Mouse (Mus musculus) embryonic facial prominence, embryonic 13.5 days (tissue): ENCODE results near the gene Kdm5b. TPM values are rescaled to one million over a fixed set of nuclear protein-coding genes. Genes with fewer than 3 reads are reported as not detected.

Experiments
- ATAC-seq: fragments of 200-750 bp; cut with Nextera tagmentation; 2 replicates; pipeline ENCODE4 v1.8.0; 2017; ENCODE audit warnings: low read depth; ENCODE audit not compliant: insufficient number of reproducible peaks, insufficient read depth, low FRiP score, low TSS enrichment
- H3K27ac ChIP-seq: fragments of 300-500 bp; sonication (generic); 2 replicates; pipeline ENCODE4 v1.5.1; 2015; ENCODE audit warnings: moderate library complexity, mild to moderate bottlenecking, inconsistent platforms
- H3K27me3 ChIP-seq: fragments of 300-500 bp; sonication (generic); 2 replicates; pipeline ENCODE4 v1.6.1; 2015; ENCODE audit warnings: mild to moderate bottlenecking, inconsistent platforms
- H3K36me3 ChIP-seq: fragments of 300-500 bp; sonication (generic); 2 replicates; pipeline ENCODE4 v1.6.1; 2015; ENCODE audit warnings: mild to moderate bottlenecking, inconsistent platforms
- H3K4me1 ChIP-seq: fragments of 300-500 bp; sonication (generic); 2 replicates; pipeline ENCODE4 v1.6.1; 2015; ENCODE audit warnings: inconsistent platforms
- H3K4me2 ChIP-seq: fragments of 300-500 bp; sonication (generic); 2 replicates; pipeline ENCODE4 v1.6.1; 2015; ENCODE audit warnings: moderate library complexity, mild to moderate bottlenecking, inconsistent platforms
- H3K4me3 ChIP-seq: fragments of 300-500 bp; sonication (generic); 2 replicates; pipeline ENCODE4 v1.5.1; 2015; ENCODE audit warnings: mild to moderate bottlenecking, inconsistent platforms
- H3K9ac ChIP-seq: fragments of 300-500 bp; sonication (generic); 2 replicates; pipeline ENCODE4 v1.6.1; 2015; ENCODE audit warnings: mild to moderate bottlenecking, inconsistent platforms
- H3K9me3 ChIP-seq: fragments of 300-500 bp; sonication (generic); 2 replicates; pipeline ENCODE4 v1.6.1; 2016; ENCODE audit warnings: inconsistent platforms
- WGBS: fragments of 180-500 bp; shearing (Covaris S2); methylation state at CpG from one replicate; pipeline ENCODE4 v1.1.7; 2015; ENCODE audit warnings: mixed read lengths; 5-methylcytosine and 5-hydroxymethylcytosine counted together
- polyA plus RNA-seq: library from polyadenylated mRNA; unstranded; fragments of >200 nt; fragmentation: Nextera tagmentation; extraction: Ambion mirVana; gene quantifications from 2 replicates; pipeline ENCODE4 v1.2.1, GENCODE M21; 2015

Kdm5b gene
- polyA plus RNA-seq, 1 experiment from 2014 or later, result 88.9 TPM

GRCm38 (mm10) chr1:134597339-134598054 lies 37.5 kb downstream of the Kdm5b start:
- H3K4me3 ChIP-seq, result no peak overlapping the region
- ATAC-seq, result no peak
- H3K27ac ChIP-seq, result no peak overlapping the region

GRCm38 (mm10) chr1:134604086-134604485 lies 44.1 kb downstream of the Kdm5b start:
- no peak overlapping the region for H3K4me2 ChIP-seq
- no peak overlapping the region for H3K27ac ChIP-seq
- no peak overlapping the region for H3K4me3 ChIP-seq
- no peaks in the 10 kb centered on the region for H3K4me1 ChIP-seq
- WGBS, result 95% methylated on average over 2 of the region's 2 CpGs
- H3K9ac ChIP-seq, result no peak overlapping the region
- no peaks in the 10 kb centered on the region for H3K27me3 ChIP-seq
- no peak for ATAC-seq
- peaks cover 83% of the 10 kb centered on the region for H3K36me3 ChIP-seq
- H3K9me3 ChIP-seq, result no peaks in the 10 kb centered on the region

More at GRCm38 (mm10) chr1:134597339-134598054, 37.5 kb downstream of the Kdm5b start:
- H3K9ac ChIP-seq, result no peak overlapping the region
- H3K4me2 ChIP-seq, result no peak overlapping the region
- WGBS, result 91% methylated on average over 9 of the region's 9 CpGs
- no peaks in the 10 kb centered on the region for H3K4me1 ChIP-seq
- no peaks in the 10 kb centered on the region for H3K9me3 ChIP-seq
- H3K36me3 ChIP-seq, result peaks cover 86% of the 10 kb centered on the region
- no peaks in the 10 kb centered on the region for H3K27me3 ChIP-seq

GRCm38 (mm10) chr1:134605670-134606069 lies 45.7 kb downstream of the Kdm5b start:
- WGBS, result 85% methylated on average over 8 of the region's 8 CpGs
- no peaks in the 10 kb centered on the region for H3K4me1 ChIP-seq
- no peak overlapping the region for H3K27ac ChIP-seq
- no peaks in the 10 kb centered on the region for H3K27me3 ChIP-seq
- peaks cover 78% of the 10 kb centered on the region for H3K36me3 ChIP-seq
- ATAC-seq, result no peak
- H3K4me3 ChIP-seq, result no peak overlapping the region
- no peaks in the 10 kb centered on the region for H3K9me3 ChIP-seq
- no peak overlapping the region for H3K4me2 ChIP-seq
- H3K9ac ChIP-seq, result no peak overlapping the region

GRCm38 (mm10) chr1:134606381-134606780 lies 46.4 kb downstream of the Kdm5b start:
- Histone ChIP-seq H3K9ac (no peak overlapping the region), H3K4me3 (no peak overlapping the region), H3K27me3 (no peaks in the 10 kb centered on the region), H3K27ac (no peak overlapping the region), H3K36me3 (peaks cover 78% of the 10 kb centered on the region), H3K9me3 (no peaks in the 10 kb centered on the region), H3K4me1 (no peaks in the 10 kb centered on the region), H3K4me2 (no peak overlapping the region)
- WGBS, result over 99% methylated on average over 2 of the region's 2 CpGs
- no peak for ATAC-seq

GRCm38 (mm10) chr1:134607279-134607678 lies 47.3 kb downstream of the Kdm5b start:
- WGBS, result 82% methylated on average over 1 of the region's 1 CpGs
- no peak overlapping the region for H3K4me2 ChIP-seq
- H3K27ac ChIP-seq, result no peak overlapping the region
- no peaks in the 10 kb centered on the region for H3K4me1 ChIP-seq
- H3K27me3 ChIP-seq, result no peaks in the 10 kb centered on the region
- H3K9ac ChIP-seq, result no peak overlapping the region
- H3K4me3 ChIP-seq, result no peak overlapping the region
- no peaks in the 10 kb centered on the region for H3K9me3 ChIP-seq
- ATAC-seq, result no peak
- peaks cover 76% of the 10 kb centered on the region for H3K36me3 ChIP-seq

- H3K4me3 ChIP-seq, result no peak overlapping the region
- 81% methylated on average over 4 of the region's 4 CpGs for whole genome bisulfite sequencing
- H3K4me1 ChIP-seq, result no peaks in the 10 kb centered on the region
- no peak overlapping the region for H3K9ac ChIP-seq
- H3K4me2 ChIP-seq, result no peak overlapping the region
- H3K27me3 ChIP-seq, result no peaks in the 10 kb centered on the region
- H3K9me3 ChIP-seq, result no peaks in the 10 kb centered on the region
- no peak overlapping the region for H3K27ac ChIP-seq
- H3K36me3 ChIP-seq, result peaks cover 82% of the 10 kb centered on the region
- no peak for ATAC-seq
These were observed 49.2 kb downstream of the Kdm5b start for GRCm38 (mm10) chr1:134609172-134609571.

- Histone ChIP-seq H3K27ac (no peak overlapping the region), H3K4me1 (no peaks in the 10 kb centered on the region), H3K9ac (no peak overlapping the region), H3K27me3 (no peaks in the 10 kb centered on the region), H3K9me3 (no peaks in the 10 kb centered on the region), H3K4me2 (no peak overlapping the region), H3K4me3 (no peak overlapping the region), H3K36me3 (peaks cover 75% of the 10 kb centered on the region)
- ATAC-seq, result no peak
- WGBS, result 92% methylated on average over 5 of the region's 5 CpGs
These were observed 54.6 kb downstream of the Kdm5b start for GRCm38 (mm10) chr1:134614554-134614953.

GRCm38 (mm10) chr1:134614988-134615387 lies 55.0 kb downstream of the Kdm5b start:
- no peak for ATAC-seq
- Histone ChIP-seq H3K4me2 (no peak overlapping the region), H3K27ac (no peak overlapping the region), H3K9ac (no peak overlapping the region), H3K36me3 (peaks cover 79% of the 10 kb centered on the region), H3K4me1 (no peaks in the 10 kb centered on the region), H3K27me3 (no peaks in the 10 kb centered on the region), H3K4me3 (no peak overlapping the region), H3K9me3 (no peaks in the 10 kb centered on the region)
- WGBS, result 89% methylated on average over 2 of the region's 2 CpGs

GRCm38 (mm10) chr1:134617656-134618055 lies 57.7 kb downstream of the Kdm5b start:
- Histone ChIP-seq H3K4me1 (no peaks in the 10 kb centered on the region), H3K9ac (no peak overlapping the region), H3K27ac (no peak overlapping the region), H3K4me3 (no peak overlapping the region), H3K27me3 (no peaks in the 10 kb centered on the region), H3K4me2 (no peak overlapping the region), H3K36me3 (peaks cover 87% of the 10 kb centered on the region), H3K9me3 (no peaks in the 10 kb centered on the region)
- ATAC-seq, result no peak
- WGBS, result 83% methylated on average over 9 of the region's 9 CpGs

GRCm38 (mm10) chr1:134625325-134625724 lies 65.4 kb downstream of the Kdm5b start:
- no peak overlapping the region for H3K9ac ChIP-seq
- 90% methylated on average over 4 of the region's 4 CpGs for WGBS
- H3K27me3 ChIP-seq, result no peaks in the 10 kb centered on the region
- H3K4me1 ChIP-seq, result no peaks in the 10 kb centered on the region
- H3K27ac ChIP-seq, result no peak overlapping the region
- H3K4me3 ChIP-seq, result no peak overlapping the region
- H3K4me2 ChIP-seq, result no peak overlapping the region
- H3K36me3 ChIP-seq, result peaks cover 96% of the 10 kb centered on the region
- no peaks in the 10 kb centered on the region for H3K9me3 ChIP-seq
- no peak for ATAC-seq

GRCm38 (mm10) chr1:134629455-134629854 lies 69.5 kb downstream of the Kdm5b start:
- Histone ChIP-seq H3K36me3 (peaks cover 99% of the 10 kb centered on the region), H3K9me3 (no peaks in the 10 kb centered on the region), H3K4me3 (no peak overlapping the region), H3K27me3 (no peaks in the 10 kb centered on the region), H3K4me1 (no peaks in the 10 kb centered on the region), H3K4me2 (no peak overlapping the region), H3K9ac (no peak overlapping the region), H3K27ac (no peak overlapping the region)
- no peak for ATAC-seq
- 95% methylated on average over 10 of the region's 10 CpGs for WGBS

GRCm38 (mm10) chr1:134634296-134634695 lies 74.3 kb downstream of the Kdm5b start:
- WGBS, result 72% methylated on average over 7 of the region's 7 CpGs
- Histone ChIP-seq H3K36me3 (peaks cover 56% of the 10 kb centered on the region), H3K9ac (no peak overlapping the region), H3K27me3 (no peaks in the 10 kb centered on the region), H3K4me1 (peaks cover 12% of the 10 kb centered on the region), H3K4me3 (no peak overlapping the region), H3K9me3 (no peaks in the 10 kb centered on the region), H3K4me2 (no peak overlapping the region), H3K27ac (no peak overlapping the region)
- no peak for ATAC-seq
